Mouse (Mus musculus) kidney, embryonic 14.5 days (tissue): Measurements from ENCODE around the gene Tma7. TPM values are rescaled to one million over a fixed set of nuclear protein-coding genes. Genes with fewer than 3 reads are reported as not detected.

Source experiments
- ATAC-seq: fragments of 200-750 bp; cut with Nextera tagmentation; 2 replicates; pipeline ENCODE4 v1.8.0; 2017; ENCODE audit warnings: moderate number of reproducible peaks, mild to moderate bottlenecking, moderate TSS enrichment, moderate library complexity; ENCODE audit not compliant: low FRiP score, low TSS enrichment
- H3K27ac ChIP-seq: fragments of 300-500 bp; sonication (generic); 2 replicates; pipeline ENCODE4 v1.5.1; 2014; ENCODE audit warnings: low read depth, mild to moderate bottlenecking, low read length, moderate library complexity, mixed read lengths
- H3K27me3 ChIP-seq: fragments of 300-500 bp; sonication (generic); 2 replicates; pipeline ENCODE4 v1.6.1; 2014; ENCODE audit warnings: mild to moderate bottlenecking, low read length; ENCODE audit not compliant: control insufficient read depth, insufficient read depth
- H3K36me3 ChIP-seq: fragments of 300-500 bp; sonication (generic); 2 replicates; pipeline ENCODE4 v1.6.1; 2014; ENCODE audit warnings: low read length, mixed read lengths; ENCODE audit not compliant: control insufficient read depth, insufficient read depth
- H3K4me1 ChIP-seq: fragments of 300-500 bp; sonication (generic); 2 replicates; pipeline ENCODE4 v1.6.1; 2014; ENCODE audit warnings: low read length, mixed read lengths; ENCODE audit not compliant: control insufficient read depth, insufficient read depth
- H3K4me2 ChIP-seq: fragments of 300-500 bp; sonication (generic); replicated peaks from 2 replicates; pipeline ENCODE4 v1.6.1; 2014; ENCODE audit warnings: low read depth, mild to moderate bottlenecking, low read length
- H3K4me3 ChIP-seq: fragments of 300-500 bp; sonication (generic); 2 replicates; pipeline ENCODE4 v1.5.1; 2014; ENCODE audit warnings: mild to moderate bottlenecking, low read length
- H3K9ac ChIP-seq: fragments of 300-500 bp; sonication (generic); 2 replicates; pipeline ENCODE4 v1.6.1; 2014; ENCODE audit warnings: low read depth, mild to moderate bottlenecking, low read length, moderate library complexity
- H3K9me3 ChIP-seq: fragments of 300-500 bp; sonication (generic); 2 replicates; pipeline ENCODE4 v1.6.1; 2016; ENCODE audit warnings: low read length; ENCODE audit not compliant: control insufficient read depth
- WGBS: fragments of 180-500 bp; shearing (Covaris S2); extraction: QIAGEN DNeasy Blood & Tissue Kit; methylation state at CpG from one replicate; pipeline ENCODE4 v1.1.7; 2014; 5-methylcytosine and 5-hydroxymethylcytosine counted together
- polyA plus RNA-seq: library from polyadenylated mRNA; unstranded; fragments of >200 nt; fragmentation: Nextera tagmentation; extraction: Ambion mirVana; gene quantifications from 2 replicates; pipeline ENCODE4 v1.2.1, GENCODE M21; 2014

Tma7 gene
- polyA plus RNA-seq, 1 experiment from 2014 or later: 687 TPM

- Histone ChIP-seq H3K4me2 (no peak overlapping the region), H3K36me3 (peaks cover 38% of the 10 kb centered on the region), H3K4me1 (peaks cover 16% of the 10 kb centered on the region; the same call in 1 of the 2 replicates), H3K27me3 (no peaks in the 10 kb centered on the region), H3K27ac (no peak overlapping the region), H3K4me3 (no peak overlapping the region), H3K9me3 (no peaks in the 10 kb centered on the region), H3K9ac (no peak overlapping the region)
- no peak for ATAC-seq
- WGBS: 87% methylated on average over 4 of the region's 4 CpGs
Observed at GRCm38 (mm10) chr9:109056916-109057315, 25.5 kb downstream of the Tma7 start.

- H3K9ac ChIP-seq: no peak overlapping the region
- no peaks in the 10 kb centered on the region for H3K9me3 ChIP-seq
- 94% methylated on average over 17 of the region's 17 CpGs for WGBS
- no peak overlapping the region for H3K4me3 ChIP-seq
- H3K4me2 ChIP-seq: no peak overlapping the region
- ATAC-seq: no peak
- no peak overlapping the region for H3K27ac ChIP-seq
- peaks cover 38% of the 10 kb centered on the region for H3K36me3 ChIP-seq
- H3K27me3 ChIP-seq: no peaks in the 10 kb centered on the region
- H3K4me1 ChIP-seq: peaks cover 16% of the 10 kb centered on the region; the same call in 1 of the 2 replicates
Observed at GRCm38 (mm10) chr9:109056081-109056690, 26.2 kb downstream of the Tma7 start.

GRCm38 (mm10) chr9:109055271-109056030 is 26.9 kb downstream of the Tma7 start:
- Histone ChIP-seq H3K4me3 (peak overlapping the region; percentile 26), H3K9ac (peak overlapping the region; percentile 45; the same call in 1 of the 2 replicates), H3K36me3 (peaks cover 33% of the 10 kb centered on the region), H3K4me1 (peaks cover 16% of the 10 kb centered on the region; the same call in 1 of the 2 replicates), H3K9me3 (no peaks in the 10 kb centered on the region), H3K27me3 (no peaks in the 10 kb centered on the region), H3K4me2 (peak overlapping the region; percentile 49), H3K27ac (peak overlapping the region; percentile 61)
- no peak for ATAC-seq
- WGBS: 95% methylated on average over 12 of the region's 12 CpGs

GRCm38 (mm10) chr9:109054712-109055111 is 27.7 kb downstream of the Tma7 start:
- Histone ChIP-seq H3K27ac (peak overlapping the region; percentile 62), H3K4me2 (peak overlapping the region; percentile 49), H3K9me3 (no peaks in the 10 kb centered on the region), H3K36me3 (peaks cover 27% of the 10 kb centered on the region), H3K9ac (peak overlapping the region; percentile 45; the same call in 1 of the 2 replicates), H3K27me3 (no peaks in the 10 kb centered on the region), H3K4me1 (peaks cover 16% of the 10 kb centered on the region; the same call in 1 of the 2 replicates), H3K4me3 (peak overlapping the region; percentile 26)
- ATAC-seq: peak; percentile 79
- WGBS: 0% methylated on average over 7 of the region's 7 CpGs

- ATAC-seq: no peak
- Histone ChIP-seq H3K27me3 (no peaks in the 10 kb centered on the region), H3K4me2 (no peak overlapping the region), H3K4me3 (no peak overlapping the region), H3K27ac (no peak overlapping the region), H3K4me1 (peaks cover 13% of the 10 kb centered on the region; the same call in 1 of the 2 replicates), H3K9me3 (no peaks in the 10 kb centered on the region), H3K9ac (no peak overlapping the region), H3K36me3 (peaks cover 30% of the 10 kb centered on the region)
- 79% methylated on average over 6 of the region's 6 CpGs for WGBS
Observed at GRCm38 (mm10) chr9:109053851-109054250, 28.5 kb downstream of the Tma7 start.

- Histone ChIP-seq H3K36me3 (peaks cover 28% of the 10 kb centered on the region), H3K27me3 (no peaks in the 10 kb centered on the region), H3K9me3 (no peaks in the 10 kb centered on the region), H3K4me2 (no peak overlapping the region), H3K4me3 (no peak overlapping the region), H3K9ac (no peak overlapping the region), H3K4me1 (peaks cover 11% of the 10 kb centered on the region; the same call in 1 of the 2 replicates), H3K27ac (no peak overlapping the region)
- 88% methylated on average over 3 of the region's 3 CpGs for WGBS
- ATAC-seq: no peak
Observed at GRCm38 (mm10) chr9:109053366-109053765, 29.0 kb downstream of the Tma7 start.

GRCm38 (mm10) chr9:109052490-109053260 is 29.7 kb downstream of the Tma7 start:
- Histone ChIP-seq H3K4me3 (no peak overlapping the region), H3K4me2 (no peak overlapping the region), H3K9me3 (no peaks in the 10 kb centered on the region), H3K27me3 (no peaks in the 10 kb centered on the region), H3K9ac (no peak overlapping the region), H3K36me3 (peaks cover 23% of the 10 kb centered on the region), H3K27ac (no peak overlapping the region), H3K4me1 (peaks cover 11% of the 10 kb centered on the region; the same call in 1 of the 2 replicates)
- 83% methylated on average over 9 of the region's 9 CpGs for WGBS
- no peak for ATAC-seq

- ATAC-seq: no peak
- no peaks in the 10 kb centered on the region for H3K9me3 ChIP-seq
- no peaks in the 10 kb centered on the region for H3K27me3 ChIP-seq
- H3K27ac ChIP-seq: no peak overlapping the region
- no peak overlapping the region for H3K4me2 ChIP-seq
- WGBS: 90% methylated on average over 10 of the region's 10 CpGs
- H3K4me1 ChIP-seq: peaks cover 11% of the 10 kb centered on the region; the same call in 1 of the 2 replicates
- H3K4me3 ChIP-seq: no peak overlapping the region
- peaks cover 15% of the 10 kb centered on the region; the same call in 1 of the 2 replicates for H3K36me3 ChIP-seq
- H3K9ac ChIP-seq: no peak overlapping the region
Observed at GRCm38 (mm10) chr9:109051651-109052489, 30.5 kb downstream of the Tma7 start.
